Comparison of ENCODE assay signal across 8 mouse cellular contexts in the genomic region with DNA sequence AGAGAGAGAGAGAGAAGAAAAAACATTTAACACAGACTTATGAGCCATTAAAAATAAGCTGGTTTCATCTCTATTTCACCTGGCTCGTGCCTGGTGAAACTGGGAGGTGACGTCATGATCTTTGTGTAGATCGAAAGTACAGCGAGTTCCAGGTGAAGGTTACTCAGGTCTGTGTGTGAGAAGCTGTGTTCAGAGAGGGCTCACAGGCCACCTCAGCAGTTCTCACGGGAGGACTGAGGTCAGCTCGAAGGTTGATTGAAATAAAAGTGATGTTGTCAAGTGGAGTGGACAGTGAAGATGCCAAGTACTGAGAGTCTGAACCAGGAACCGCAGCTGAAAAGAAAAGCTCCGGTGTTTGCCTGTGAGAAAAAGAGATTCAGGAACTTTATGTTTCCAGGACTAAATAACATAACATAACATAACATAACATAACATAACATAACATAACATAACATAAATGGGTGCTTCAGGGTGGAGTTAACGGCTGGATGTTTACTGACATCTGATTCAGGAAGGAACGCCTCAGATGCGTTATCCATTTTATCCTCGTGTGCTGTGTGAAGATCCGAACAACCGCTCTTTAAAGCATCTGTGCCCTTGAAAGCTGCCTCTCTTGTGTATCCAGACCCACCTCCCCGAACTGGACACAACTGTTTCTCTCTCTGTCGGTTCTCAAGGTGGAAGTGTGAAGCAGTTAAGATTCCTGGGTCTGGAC. TPM values are rescaled to one million over a fixed set of nuclear protein-coding genes. Genes with fewer than 3 reads are reported as not detected.
DNase-seq lines count a peak whose midpoint lies in the region; ATAC-seq and TF ChIP-seq lines count a peak whose summit lies in the region.

No protein-coding gene starts in this region.

- 0 out of 2 replicates have a peak overlapping the region, but pooled peaks have one; percentile 44 for H3K27ac ChIP-seq in embryonic facial prominence, embryonic 14.5 days (replicated peaks; ENCODE audit: low read depth, low read length)
- H3K27ac ChIP-seq in kidney, postnatal 0 days: no peak overlapping the region

- peak overlapping the region; percentile 46 for H3K4me2 ChIP-seq in embryonic facial prominence, embryonic 14.5 days (ENCODE audit: low read depth, low read length)
- peak overlapping the region; percentile 36 for H3K4me2 ChIP-seq in kidney, postnatal 0 days (ENCODE audit: low read length)

- H3K36me3 ChIP-seq in embryonic facial prominence, embryonic 14.5 days (ENCODE audit: control insufficient read depth, insufficient read depth, low read length): no peaks in the 10 kb centered on the region
- H3K36me3 ChIP-seq in kidney, postnatal 0 days (ENCODE audit: insufficient read depth, low read length): no peaks in the 10 kb centered on the region

- H3K4me1 ChIP-seq in lung, adult 2 months (ENCODE audit: control insufficient read depth, insufficient read depth, low read length): no peaks in the 10 kb centered on the region; the same call in 1 of the 2 replicates
- H3K4me1 ChIP-seq in embryonic facial prominence, embryonic 14.5 days (ENCODE audit: control insufficient read depth, insufficient read depth, low read length): peaks cover 8% of the 10 kb centered on the region; the same call in 1 of the 2 replicates
- no peaks in the 10 kb centered on the region for H3K4me1 ChIP-seq in kidney, postnatal 0 days (replicated peaks; ENCODE audit: insufficient read depth, low read length)

- TF ChIP-seq CTCF in lung, adult 2 months (IDR thresholded peaks at IDR 0.05; ENCODE audit: insufficient read depth, low read length): no peak
- TF ChIP-seq CTCF in kidney, postnatal 0 days (IDR thresholded peaks at IDR 0.05; ENCODE audit: low read depth): no peak

- TF ChIP-seq POLR2A in lung, adult 2 months (IDR thresholded peaks at IDR 0.05; ENCODE audit: borderline replicate concordance, extremely low read depth, low read depth, low read length): no peak

- peak overlapping the region; percentile 69 for H3K4me3 ChIP-seq in lung, adult 2 months (replicated peaks; ENCODE audit: extremely low read depth, low read depth, low read length)
- H3K4me3 ChIP-seq in embryonic facial prominence, embryonic 14.5 days (ENCODE audit: low read depth, low read length): 0 out of 2 replicates have a peak overlapping the region, but pooled peaks have one; percentile 28
- no peak overlapping the region for H3K4me3 ChIP-seq in kidney, postnatal 0 days (replicated peaks; ENCODE audit: low read depth, low read length)

- 50% methylated on average over 16 of the region's 16 CpGs for WGBS in lung, adult 2 months
- 64% methylated on average over 16 of the region's 16 CpGs for WGBS in embryonic facial prominence, embryonic 14.5 days
- WGBS in kidney, postnatal 0 days: 62% methylated on average over 16 of the region's 16 CpGs

- H3K27me3 ChIP-seq in embryonic facial prominence, embryonic 14.5 days (replicated peaks; ENCODE audit: control insufficient read depth, insufficient read depth, low read length): no peaks in the 10 kb centered on the region
- H3K27me3 ChIP-seq in kidney, postnatal 0 days (ENCODE audit: insufficient read depth, low read length): no peaks in the 10 kb centered on the region

- peak; percentile 5 for DNase-seq in lung, adult 2 months
- no peak for DNase-seq in lung, postnatal 10 days
- DNase-seq in embryonic facial prominence, embryonic 14.5 days (ENCODE audit: low spot score): no peak
- no peak for DNase-seq in kidney, postnatal 0 days (ENCODE audit: low spot score)
- DNase-seq in naive thymus-derived CD4-positive, alpha-beta T cell, adult 2 months (ENCODE audit: low read depth): peak; percentile 85
- no peak for DNase-seq in gastrocnemius, postnatal 10 days
- DNase-seq in cerebellum, adult 9-10 months: no peak
- no peak for DNase-seq in ovary, postnatal 36 days (ENCODE audit: low spot score)

- H3K9me3 ChIP-seq in embryonic facial prominence, embryonic 14.5 days (ENCODE audit: control insufficient read depth, low read length): no peaks in the 10 kb centered on the region
- H3K9me3 ChIP-seq in kidney, postnatal 0 days (replicated peaks; ENCODE audit: low read length): no peaks in the 10 kb centered on the region

- H3K9ac ChIP-seq in embryonic facial prominence, embryonic 14.5 days (ENCODE audit: low read depth, low read length): no peak overlapping the region; the same call in 1 of the 2 replicates
- H3K9ac ChIP-seq in kidney, postnatal 0 days (ENCODE audit: low read depth, low read length): no peak overlapping the region

- no peak for ATAC-seq in embryonic facial prominence, embryonic 14.5 days (ENCODE audit: low read depth)
- ATAC-seq in kidney, postnatal 0 days (replicated peaks; ENCODE audit: low FRiP score, low read depth): no peak

RNA-seq across cellular contexts. Expression of a gene that starts 41.7 kb away (rescaled TPM):
- 1.2 and 2.4 TPM in 2 replicates for polyA plus RNA-seq in lung, adult 2 months (2012; rRNA removed)
- polyA plus RNA-seq in embryonic facial prominence, embryonic 14.5 days (2014; fragmentation: Nextera tagmentation; extraction: Ambion mirVana): 8.0 and 9.3 TPM in 2 replicates
- 7.7 and 8.6 TPM in 2 replicates for polyA plus RNA-seq in kidney, postnatal 0 days (2015; fragmentation: Nextera tagmentation; extraction: Ambion mirVana)
- 10 to 100 TPM in 1 of 2 experiments, 1 to 10 TPM in 1; 7.6 to 10.7 TPM for total RNA-seq in gastrocnemius, postnatal 10 days (2021)

Comparison
In these comparisons a context has a peak if more than half of its experiments do, and no peak if none do; other contexts are left out.
1. DNase-seq: peak in lung, adult 2 months (single experiment) and naive thymus-derived CD4-positive, alpha-beta T cell, adult 2 months (single experiment); none in lung, postnatal 10 days (single experiment), embryonic facial prominence, embryonic 14.5 days (single experiment), kidney, postnatal 0 days (single experiment), gastrocnemius, postnatal 10 days (single experiment), cerebellum, adult 9-10 months (single experiment) and ovary, postnatal 36 days (single experiment).